Mouse (Mus musculus) kidney, embryonic 16.5 days (tissue): ENCODE data around the gene St5. TPM values are rescaled to one million over a fixed set of nuclear protein-coding genes. Genes with fewer than 3 reads are reported as not detected.

Experiments
- ATAC-seq: fragments of 200-750 bp; cut with Nextera tagmentation; 2 replicates; pipeline ENCODE4 v1.8.0; 2017; ENCODE audit warnings: moderate TSS enrichment; ENCODE audit not compliant: low FRiP score, low TSS enrichment
- H3K27ac ChIP-seq: fragments of 300-500 bp; sonication (generic); 2 replicates; pipeline ENCODE4 v1.5.1; 2014; ENCODE audit warnings: low read length
- H3K27me3 ChIP-seq: fragments of 300-500 bp; sonication (generic); 2 replicates; pipeline ENCODE4 v1.6.1; 2014; ENCODE audit warnings: low read length, control low read depth, mixed read lengths; ENCODE audit not compliant: insufficient read depth
- H3K36me3 ChIP-seq: fragments of 300-500 bp; sonication (generic); 2 replicates; pipeline ENCODE4 v1.6.1; 2014; ENCODE audit warnings: low read length, control low read depth, mixed read lengths; ENCODE audit not compliant: insufficient read depth
- H3K4me1 ChIP-seq: fragments of 300-500 bp; sonication (generic); 2 replicates; pipeline ENCODE4 v1.6.1; 2014; ENCODE audit warnings: low read length, control low read depth, mixed read lengths; ENCODE audit not compliant: insufficient read depth
- H3K4me2 ChIP-seq: fragments of 300-500 bp; sonication (generic); replicated peaks from 2 replicates; pipeline ENCODE4 v1.6.1; 2014; ENCODE audit warnings: low read depth, low read length
- H3K4me3 ChIP-seq: fragments of 300-500 bp; sonication (generic); 2 replicates; pipeline ENCODE4 v1.5.1; 2014; ENCODE audit warnings: mild to moderate bottlenecking, low read length
- H3K9ac ChIP-seq: fragments of 300-500 bp; sonication (generic); replicated peaks from 2 replicates; pipeline ENCODE4 v1.6.1; 2014; ENCODE audit warnings: low read length
- H3K9me3 ChIP-seq: fragments of 300-500 bp; sonication (generic); 2 replicates; pipeline ENCODE4 v1.6.1; 2016; ENCODE audit warnings: low read length, control low read depth
- WGBS: fragments of 180-500 bp; shearing (Covaris S2); extraction: QIAGEN DNeasy Blood & Tissue Kit; methylation state at CpG from one replicate; pipeline ENCODE4 v1.1.7; 2014; 5-methylcytosine and 5-hydroxymethylcytosine counted together
- polyA plus RNA-seq: library from polyadenylated mRNA; unstranded; fragments of >200 nt; fragmentation: Nextera tagmentation; extraction: Ambion mirVana; gene quantifications from 2 replicates; pipeline ENCODE4 v1.2.1, GENCODE M21; 2015

The St5 gene
- polyA plus RNA-seq, 1 experiment from 2014 or later = 38.0 TPM

DNA sequence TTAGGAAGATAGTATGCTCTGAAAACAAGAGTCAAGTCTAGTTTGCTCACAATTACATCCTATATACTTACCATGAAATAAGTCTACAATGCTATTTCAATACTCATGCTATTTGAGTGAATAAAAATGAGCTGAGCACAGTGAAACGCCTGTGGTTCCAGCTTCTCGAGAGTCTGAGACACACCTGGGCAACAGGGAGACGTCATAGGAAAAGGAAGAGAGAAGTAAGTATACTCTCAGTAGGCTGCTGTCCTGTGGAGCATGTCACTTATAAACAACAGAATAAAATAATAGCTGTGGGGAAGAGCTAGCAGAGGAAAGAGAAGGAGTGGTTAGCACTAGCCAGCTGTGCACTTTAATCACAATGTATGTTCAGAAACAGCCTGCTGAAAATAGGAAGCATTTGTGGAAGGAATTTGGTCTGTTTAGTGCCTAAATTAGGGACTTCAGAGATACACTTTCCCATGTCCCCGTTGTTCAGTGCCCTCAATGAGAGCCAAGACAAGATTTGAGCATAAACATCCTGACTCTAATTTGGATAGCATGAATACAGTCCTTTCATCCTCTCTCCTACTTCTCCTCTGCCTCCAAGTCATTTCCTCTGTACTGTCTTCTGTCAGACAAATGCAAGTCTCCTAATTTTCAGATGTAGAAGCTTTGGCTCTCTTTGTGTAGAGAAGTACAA, 28.3 kb downstream of the St5 start:
- H3K4me1 ChIP-seq = peaks cover 15% of the 10 kb centered on the region
- no peak overlapping the region for H3K9ac ChIP-seq
- WGBS = 70% methylated on average over 4 of the region's 4 CpGs
- no peaks in the 10 kb centered on the region for H3K27me3 ChIP-seq
- no peak overlapping the region for H3K27ac ChIP-seq
- no peaks in the 10 kb centered on the region for H3K36me3 ChIP-seq
- no peak overlapping the region for H3K4me3 ChIP-seq
- ATAC-seq = no peak
- H3K4me2 ChIP-seq = no peak overlapping the region
- H3K9me3 ChIP-seq = no peaks in the 10 kb centered on the region

- Histone ChIP-seq H3K36me3 (no peaks in the 10 kb centered on the region), H3K9me3 (no peaks in the 10 kb centered on the region), H3K4me3 (peak overlapping the region; percentile 78), H3K27me3 (no peaks in the 10 kb centered on the region), H3K4me2 (peak overlapping the region; percentile 68), H3K4me1 (peaks cover 26% of the 10 kb centered on the region), H3K9ac (peak overlapping the region; percentile 92), H3K27ac (peak overlapping the region; percentile 97)
- ATAC-seq = peak; percentile 99
- WGBS = under 1% methylated on average over 29 of the region's 44 CpGs
Measured at GRCm38 (mm10) chr7:109671581-109672471, 31.6 kb downstream of the St5 start.

DNA sequence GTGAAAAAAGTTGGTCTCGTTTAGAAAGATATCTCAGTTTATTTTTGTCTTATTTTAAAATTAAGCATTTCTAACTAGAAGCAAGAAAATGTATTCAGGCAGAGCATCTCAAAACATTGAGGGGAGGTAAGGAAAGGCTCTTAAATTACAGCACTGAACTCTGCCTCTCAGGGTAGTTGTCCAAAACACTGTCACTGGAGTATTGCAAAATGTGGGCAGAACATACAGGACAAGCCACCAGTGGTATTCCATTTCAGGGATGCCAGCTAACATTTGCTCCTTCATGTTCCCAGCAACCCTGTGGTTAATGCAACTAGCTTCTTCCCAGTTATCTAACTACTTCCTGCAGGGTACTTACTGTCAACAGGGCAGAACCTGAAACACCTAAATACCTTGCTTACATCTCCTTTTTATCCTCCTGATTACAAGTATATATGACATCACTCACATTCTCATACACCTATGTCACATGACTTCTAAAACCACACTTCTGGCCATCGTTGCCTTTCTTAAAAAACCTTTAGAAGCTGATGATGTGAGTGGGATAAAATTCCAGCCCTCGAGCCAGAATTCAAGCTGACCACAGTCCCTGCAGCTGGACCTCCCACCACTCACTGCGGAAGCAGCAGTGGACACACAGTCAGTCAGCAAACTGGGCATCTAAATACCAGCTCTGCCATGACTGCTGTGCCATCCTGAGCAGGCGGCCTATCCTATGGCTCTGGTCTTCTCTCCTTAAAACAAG, 33.8 kb downstream of the St5 start:
- WGBS = 68% methylated on average over 5 of the region's 5 CpGs
- Histone ChIP-seq H3K4me1 (peaks cover 26% of the 10 kb centered on the region), H3K27me3 (no peaks in the 10 kb centered on the region), H3K36me3 (no peaks in the 10 kb centered on the region), H3K4me2 (peak overlapping the region; percentile 36), H3K9ac (no peak overlapping the region), H3K9me3 (no peaks in the 10 kb centered on the region), H3K27ac (no peak overlapping the region), H3K4me3 (peak overlapping the region; percentile 1; the same call in 1 of the 2 replicates)
- no peak for ATAC-seq

DNA sequence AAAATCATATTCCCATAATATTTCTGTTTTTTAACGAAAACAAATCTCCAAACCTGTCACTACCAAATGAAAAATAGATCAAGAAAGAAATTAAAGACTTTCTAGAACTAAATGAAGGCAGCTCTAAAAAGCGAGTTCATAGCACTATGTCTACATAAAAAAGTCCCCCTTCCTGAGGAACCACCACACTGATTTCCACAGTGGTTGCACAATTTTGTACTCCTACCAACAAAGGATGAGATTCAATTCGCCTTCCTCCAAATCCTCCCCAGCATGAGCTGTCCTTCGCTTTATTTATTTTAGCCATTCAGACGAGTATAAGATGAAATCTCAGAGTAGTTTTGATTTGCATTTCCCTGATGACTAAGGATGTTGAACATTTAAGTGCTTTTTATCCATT, 36.7 kb downstream of the St5 start:
- no peaks in the 10 kb centered on the region for H3K27me3 ChIP-seq
- no peaks in the 10 kb centered on the region for H3K36me3 ChIP-seq
- no peak for ATAC-seq
- H3K27ac ChIP-seq = no peak overlapping the region
- H3K4me2 ChIP-seq = no peak overlapping the region
- 73% methylated on average over 5 of the region's 5 CpGs for WGBS
- peaks cover 20% of the 10 kb centered on the region for H3K4me1 ChIP-seq
- H3K4me3 ChIP-seq = no peak overlapping the region
- H3K9me3 ChIP-seq = no peaks in the 10 kb centered on the region
- H3K9ac ChIP-seq = no peak overlapping the region

DNA sequence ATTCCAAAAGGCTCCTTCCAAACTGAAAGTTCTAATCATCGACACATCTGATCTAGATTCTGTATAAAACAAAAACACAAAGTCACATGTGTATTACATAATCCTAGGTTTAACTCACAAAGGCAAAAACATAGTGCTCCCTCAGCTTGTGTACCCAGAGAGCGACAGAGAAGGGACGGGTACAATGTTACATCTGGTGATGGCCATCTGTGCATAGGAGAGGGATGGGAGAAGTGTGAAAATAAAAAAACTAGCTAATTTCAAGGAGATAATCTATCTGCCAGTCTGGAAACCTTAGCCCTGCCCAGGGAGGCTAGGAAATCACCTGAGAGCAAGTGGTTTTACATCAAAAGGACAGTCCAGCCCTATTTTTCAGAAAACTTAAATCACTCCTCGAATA, 40.8 kb downstream of the St5 start:
- H3K9me3 ChIP-seq = no peaks in the 10 kb centered on the region
- H3K9ac ChIP-seq = no peak overlapping the region
- H3K27me3 ChIP-seq = no peaks in the 10 kb centered on the region
- H3K36me3 ChIP-seq = no peaks in the 10 kb centered on the region
- H3K4me2 ChIP-seq = no peak overlapping the region
- H3K4me1 ChIP-seq = 0 out of 2 replicates have a peak, but pooled peaks cover 13% of the 10 kb centered on the region
- no peak for ATAC-seq
- WGBS = 84% methylated on average over 4 of the region's 4 CpGs
- H3K27ac ChIP-seq = no peak overlapping the region
- H3K4me3 ChIP-seq = no peak overlapping the region

DNA sequence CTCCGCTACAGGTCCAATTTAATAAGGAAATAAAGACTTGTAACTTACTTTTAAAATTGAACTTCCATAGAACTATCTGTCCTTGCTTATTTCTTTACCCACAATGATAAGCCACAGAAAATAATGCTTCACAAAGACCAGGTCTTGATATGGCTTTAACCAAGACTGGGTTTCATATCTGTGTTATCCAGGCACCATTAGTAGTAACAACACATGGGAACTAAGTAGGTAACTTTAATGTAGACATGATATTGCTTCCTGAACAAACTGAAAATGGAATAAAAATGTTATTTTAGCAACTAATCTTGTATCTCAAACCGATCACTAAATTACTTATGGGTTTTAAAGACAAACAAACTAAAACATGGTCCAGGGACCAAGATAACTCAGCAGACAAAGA, 44.1 kb downstream of the St5 start:
- no peaks in the 10 kb centered on the region for H3K36me3 ChIP-seq
- no peak for ATAC-seq
- 87% methylated on average over 2 of the region's 2 CpGs for WGBS

DNA sequence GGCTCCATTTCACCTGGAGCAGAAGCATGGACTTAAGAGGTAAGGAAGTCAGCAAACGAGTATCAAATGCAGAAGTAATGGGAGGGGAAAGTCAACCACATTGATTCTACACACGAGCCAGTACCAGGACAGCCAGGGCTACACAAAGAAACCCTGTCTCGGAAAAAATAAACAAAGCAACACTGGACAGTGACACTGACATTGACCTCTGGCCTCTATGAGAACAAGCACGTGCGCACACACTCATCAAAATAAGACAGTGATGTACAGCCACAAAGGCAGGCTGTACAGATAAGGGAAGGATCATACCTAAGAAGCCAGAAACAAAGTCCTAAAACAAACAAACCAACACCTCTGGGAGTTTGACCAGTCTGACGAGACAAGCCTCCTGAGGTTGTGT, 45.5 kb downstream of the St5 start:
- ATAC-seq = no peak
- no peak overlapping the region for H3K4me2 ChIP-seq
- no peaks in the 10 kb centered on the region for H3K9me3 ChIP-seq

More for the DNA sequence above, 44.1 kb downstream of the St5 start:
- Histone ChIP-seq H3K4me3 (no peak overlapping the region), H3K4me2 (no peak overlapping the region), H3K4me1 (0 out of 2 replicates have a peak, but pooled peaks cover 14% of the 10 kb centered on the region), H3K27ac (no peak overlapping the region), H3K27me3 (no peaks in the 10 kb centered on the region), H3K9me3 (no peaks in the 10 kb centered on the region), H3K9ac (no peak overlapping the region)

GRCm38 (mm10) chr7:109654871-109655270, 48.5 kb downstream of the St5 start:
- no peak overlapping the region for H3K4me2 ChIP-seq
- H3K27ac ChIP-seq = no peak overlapping the region
- no peak for ATAC-seq
- no peak overlapping the region for H3K4me3 ChIP-seq
- H3K4me1 ChIP-seq = 0 out of 2 replicates have a peak, but pooled peaks cover 9% of the 10 kb centered on the region
- H3K36me3 ChIP-seq = no peaks in the 10 kb centered on the region
- H3K9me3 ChIP-seq = no peaks in the 10 kb centered on the region
- WGBS = 69% methylated on average over 5 of the region's 5 CpGs
- H3K27me3 ChIP-seq = no peaks in the 10 kb centered on the region
- H3K9ac ChIP-seq = no peak overlapping the region

More for the DNA sequence above, 45.5 kb downstream of the St5 start:
- WGBS = 27% methylated on average over 6 of the region's 6 CpGs
- Histone ChIP-seq H3K27ac (no peak overlapping the region), H3K4me3 (no peak overlapping the region), H3K27me3 (no peaks in the 10 kb centered on the region), H3K9ac (no peak overlapping the region), H3K4me1 (0 out of 2 replicates have a peak, but pooled peaks cover 14% of the 10 kb centered on the region), H3K36me3 (no peaks in the 10 kb centered on the region)

- Histone ChIP-seq H3K4me1 (no peaks in the 10 kb centered on the region), H3K4me3 (no peak overlapping the region), H3K36me3 (no peaks in the 10 kb centered on the region), H3K9me3 (no peaks in the 10 kb centered on the region), H3K9ac (no peak overlapping the region), H3K27me3 (no peaks in the 10 kb centered on the region), H3K27ac (no peak overlapping the region), H3K4me2 (no peak overlapping the region)
- WGBS = 80% methylated on average over 10 of the region's 10 CpGs
- no peak for ATAC-seq
Measured at GRCm38 (mm10) chr7:109648812-109649594, 54.4 kb downstream of the St5 start.
